Mouse (Mus musculus) lung, postnatal 0 days (tissue): ENCODE results near the gene Cyth3. TPM values are rescaled to one million over a fixed set of nuclear protein-coding genes. Genes with fewer than 3 reads are reported as not detected.

ENCODE experiments used
- ATAC-seq: fragments of 200-750 bp; cut with Nextera tagmentation; 2 replicates; pipeline ENCODE4 v1.8.0; 2017; ENCODE audit warnings: moderate library complexity
- DNase-seq: peaks from one replicate; pipeline ENCODE4 v3.0.0-alpha.2; 2016; ENCODE audit warnings: low spot score
- H3K27ac ChIP-seq: fragments of 300-500 bp; sonication (generic); 2 replicates; pipeline ENCODE4 v1.5.1; 2014; ENCODE audit warnings: antibody characterized with exemption, mild to moderate bottlenecking, low read length, mixed read lengths
- H3K27me3 ChIP-seq: fragments of 300-500 bp; sonication (generic); replicated peaks from 2 replicates; pipeline ENCODE4 v1.6.1; 2014; ENCODE audit warnings: low read length, mixed read lengths; ENCODE audit not compliant: insufficient read depth
- H3K36me3 ChIP-seq: fragments of 300-500 bp; sonication (generic); 2 replicates; pipeline ENCODE4 v1.6.1; 2014; ENCODE audit warnings: low read length, mixed read lengths; ENCODE audit not compliant: insufficient read depth
- H3K4me1 ChIP-seq: fragments of 300-500 bp; sonication (generic); 2 replicates; pipeline ENCODE4 v1.6.1; 2014; ENCODE audit warnings: antibody characterized with exemption, low read depth, low read length, mixed read lengths; ENCODE audit not compliant: insufficient read depth
- H3K4me2 ChIP-seq: fragments of 300-500 bp; sonication (generic); replicated peaks from 2 replicates; pipeline ENCODE4 v1.6.1; 2014; ENCODE audit warnings: low read depth, mild to moderate bottlenecking, low read length, moderate library complexity, mixed read lengths
- H3K4me3 ChIP-seq: fragments of 300-500 bp; sonication (generic); 2 replicates; pipeline ENCODE4 v1.5.1; 2014; ENCODE audit warnings: low read depth, low read length
- H3K9ac ChIP-seq: fragments of 300-500 bp; sonication (generic); replicated peaks from 2 replicates; pipeline ENCODE4 v1.6.1; 2014; ENCODE audit warnings: low read depth, mild to moderate bottlenecking
- H3K9me3 ChIP-seq: fragments of 300-500 bp; sonication (generic); 2 replicates; pipeline ENCODE4 v1.6.1; 2016; ENCODE audit warnings: low read length, mixed read lengths
- CTCF ChIP-seq: IDR thresholded peaks from 2 replicates; pipeline ENCODE4 v1.5.1; 2016; ENCODE audit warnings: antibody characterized with exemption, mild to moderate bottlenecking
- EP300 ChIP-seq: IDR thresholded peaks from 2 replicates; pipeline ENCODE4 v1.6.1; 2016; ENCODE audit warnings: antibody characterized with exemption, mild to moderate bottlenecking, control low read depth
- WGBS: fragments of 180-500 bp; shearing (Covaris S2); extraction: QIAGEN DNeasy Blood & Tissue Kit; methylation state at CpG from one replicate; pipeline ENCODE4 v1.1.7; 2014; 5-methylcytosine and 5-hydroxymethylcytosine counted together
- polyA plus RNA-seq: library from polyadenylated mRNA; unstranded; fragments of >200 nt; fragmentation: Nextera tagmentation; extraction: Ambion mirVana; gene quantifications from 2 replicates; pipeline ENCODE4 v1.2.1, GENCODE M21; 2015

The Cyth3 gene
- polyA plus RNA-seq, result 87.3 and 96.6 TPM in 2 replicates

GRCm38 (mm10) chr5:143621893-143622622 is at the start of gene Cyth3:
Gene Cyth3 (plus strand): TSS chr5:143622447.
- Histone ChIP-seq H3K4me2 (peak within 1 kb of the TSS; percentile 76), H3K9ac (peak within 1 kb of the TSS; percentile 92), H3K9me3 (no peaks in the 10 kb centered on the region), H3K27me3 (no peaks in the 10 kb centered on the region), H3K27ac (peak within 1 kb of the TSS; percentile 93), H3K4me1 (peaks cover 8% of the 10 kb centered on the region; the same call in 1 of the 2 replicates), H3K36me3 (no peaks in the 10 kb centered on the region), H3K4me3 (peak within 1 kb of the TSS; percentile 89)
- DNase-seq, result peak; percentile 93
- TF ChIP-seq EP300, result no peak
- no peak; the same call in 1 of the 2 replicates for TF ChIP-seq CTCF
- peak; percentile 90 for ATAC-seq
- WGBS, result 7% methylated on average over 46 of the region's 46 CpGs

GRCm38 (mm10) chr5:143573067-143573466 is 49.2 kb upstream of the Cyth3 start:
- Histone ChIP-seq H3K36me3 (no peaks in the 10 kb centered on the region), H3K9ac (no peak overlapping the region), H3K4me3 (no peak overlapping the region), H3K4me2 (no peak overlapping the region), H3K9me3 (no peaks in the 10 kb centered on the region), H3K4me1 (peaks cover 3% of the 10 kb centered on the region; the same call in 1 of the 2 replicates), H3K27ac (0 out of 2 replicates have a peak overlapping the region, but pooled peaks have one; percentile 20), H3K27me3 (no peaks in the 10 kb centered on the region)
- TF ChIP-seq CTCF (no peak), EP300 (no peak)
- WGBS, result 93% methylated on average over 4 of the region's 4 CpGs
- ATAC-seq (no peak), DNase-seq (no peak)

GRCm38 (mm10) chr5:143574261-143575178 is 47.7 kb upstream of the Cyth3 start:
- 38% methylated on average over 19 of the region's 19 CpGs for WGBS
- Histone ChIP-seq H3K4me2 (no peak overlapping the region), H3K27me3 (no peaks in the 10 kb centered on the region), H3K4me1 (peaks cover 3% of the 10 kb centered on the region; the same call in 1 of the 2 replicates), H3K36me3 (no peaks in the 10 kb centered on the region), H3K9ac (no peak overlapping the region), H3K4me3 (no peak overlapping the region), H3K9me3 (no peaks in the 10 kb centered on the region), H3K27ac (peak overlapping the region; percentile 79)
- no peak for TF ChIP-seq CTCF
- peak; percentile 77 for TF ChIP-seq EP300
- ATAC-seq (peak; percentile 83), DNase-seq (peak; percentile 75)

GRCm38 (mm10) chr5:143579537-143580203 is 42.6 kb upstream of the Cyth3 start:
- WGBS, result 83% methylated on average over 10 of the region's 10 CpGs
- H3K36me3 ChIP-seq, result no peaks in the 10 kb centered on the region
- H3K4me1 ChIP-seq, result no peaks in the 10 kb centered on the region
- ATAC-seq (no peak), DNase-seq (peak; percentile 46)
- no peak overlapping the region for H3K9ac ChIP-seq
- H3K4me2 ChIP-seq, result no peak overlapping the region
- no peak overlapping the region for H3K4me3 ChIP-seq
- no peak overlapping the region for H3K27ac ChIP-seq
- no peaks in the 10 kb centered on the region for H3K27me3 ChIP-seq
- no peaks in the 10 kb centered on the region for H3K9me3 ChIP-seq
- TF ChIP-seq EP300 (no peak), CTCF (0 out of 2 replicates have a peak, but pooled peaks have one; percentile 12)

- H3K9ac ChIP-seq, result no peak overlapping the region
- no peaks in the 10 kb centered on the region for H3K4me1 ChIP-seq
- TF ChIP-seq EP300 (no peak), CTCF (no peak)
- no peaks in the 10 kb centered on the region for H3K36me3 ChIP-seq
- no peak overlapping the region for H3K27ac ChIP-seq
- H3K4me2 ChIP-seq, result no peak overlapping the region
- no peaks in the 10 kb centered on the region for H3K9me3 ChIP-seq
- DNase-seq (peak; percentile 49), ATAC-seq (peak; percentile 43; the same call in 1 of the 2 replicates)
- 71% methylated on average over 2 of the region's 2 CpGs for WGBS
- no peaks in the 10 kb centered on the region for H3K27me3 ChIP-seq
- H3K4me3 ChIP-seq, result no peak overlapping the region
Observed at GRCm38 (mm10) chr5:143580982-143581381, 41.3 kb upstream of the Cyth3 start.
